Mouse (Mus musculus): ENCODE measurements around the gene Lrba. TPM values are rescaled to one million over a fixed set of nuclear protein-coding genes. Genes with fewer than 3 reads are reported as not detected.
A peak's percentile ranks its signal among the peaks of the same experiment; 100 is the strongest.

Gene Lrba
- polyA plus RNA-seq, 1 experiment from 2014 or later, result 9.3 TPM

DNA sequence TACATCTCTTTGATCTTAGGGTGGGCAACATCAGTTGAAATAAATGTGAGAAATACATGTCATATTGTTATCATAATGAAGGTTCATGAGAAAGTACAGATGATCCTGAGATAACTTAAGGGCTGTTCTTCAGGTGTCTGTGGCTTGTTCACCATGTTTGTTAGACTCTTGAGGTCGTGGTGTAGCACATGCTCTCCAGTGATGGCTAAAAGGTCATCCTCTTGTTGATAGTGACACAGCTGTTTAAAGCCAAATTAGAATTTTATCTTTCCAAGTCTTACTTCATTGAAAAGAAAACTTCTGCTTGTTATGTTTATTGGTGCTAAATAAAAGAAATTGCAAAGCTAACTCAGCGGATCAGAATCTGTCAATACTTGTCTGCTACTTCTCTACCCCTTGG lies 147.0 kb downstream of the Lrba start:
- Histone ChIP-seq H3K36me3 (no peaks in the 10 kb centered on the region), H3K9ac (replicated peaks) (no peak overlapping the region), H3K4me3 (replicated peaks) (no peak overlapping the region), H3K4me2 (no peak overlapping the region), H3K27ac (no peak overlapping the region), H3K4me1 (replicated peaks) (no peaks in the 10 kb centered on the region), H3K9me3 (no peaks in the 10 kb centered on the region), H3K27me3 (no peaks in the 10 kb centered on the region)
- ATAC-seq (ENCODE audit: insufficient number of reproducible peaks, insufficient read depth, low FRiP score, low TSS enrichment, low read depth), result no peak
- WGBS, result 80% methylated on average over 2 of the region's 2 CpGs

DNA sequence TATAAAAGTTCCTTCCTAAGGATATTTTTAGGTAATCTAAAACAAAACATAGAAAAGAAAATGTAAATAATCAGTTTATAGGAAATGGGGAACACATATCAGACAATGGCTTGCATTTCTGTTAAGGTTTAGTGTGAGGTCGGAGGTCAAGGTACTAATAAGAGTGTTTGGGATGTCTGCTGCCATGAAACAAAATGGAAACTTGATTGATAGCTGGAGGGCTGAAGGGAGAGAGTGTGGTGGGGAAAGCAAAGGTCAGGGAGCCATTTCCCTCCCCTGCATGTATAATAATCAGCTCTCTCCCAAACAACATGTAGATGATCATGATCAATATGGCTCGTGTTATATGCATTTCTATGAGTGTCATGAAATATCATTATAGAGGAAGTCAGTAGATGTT lies 150.8 kb downstream of the Lrba start:
- no peaks in the 10 kb centered on the region for H3K9me3 ChIP-seq
- 52% methylated on average over 2 of the region's 2 CpGs for WGBS
- H3K4me1 ChIP-seq (replicated peaks), result no peaks in the 10 kb centered on the region
- no peak overlapping the region for H3K27ac ChIP-seq
- H3K4me2 ChIP-seq, result no peak overlapping the region
- no peak overlapping the region for H3K4me3 ChIP-seq (replicated peaks)
- H3K9ac ChIP-seq (replicated peaks), result no peak overlapping the region
- no peaks in the 10 kb centered on the region for H3K27me3 ChIP-seq
- no peaks in the 10 kb centered on the region for H3K36me3 ChIP-seq
- no peak for ATAC-seq (ENCODE audit: insufficient number of reproducible peaks, insufficient read depth, low FRiP score, low TSS enrichment, low read depth)

DNA sequence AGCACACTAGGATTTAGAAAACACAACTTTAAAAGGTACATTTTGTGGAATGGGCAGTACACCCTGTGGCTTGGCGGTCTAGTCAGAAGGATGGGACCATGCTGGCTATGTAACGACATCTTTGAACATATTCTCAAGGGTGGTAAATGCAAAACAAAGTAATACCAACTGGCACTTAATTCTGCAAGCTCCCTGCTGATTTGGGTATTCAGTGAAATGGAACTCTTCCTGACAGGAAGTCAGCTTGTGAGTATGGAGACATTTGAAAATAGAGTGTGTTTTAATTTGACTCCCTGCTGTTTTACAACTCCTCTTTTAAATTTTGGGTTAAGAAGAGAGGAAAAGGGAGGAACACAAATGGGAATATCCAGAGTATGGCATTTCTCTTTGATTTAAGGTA lies 158.1 kb downstream of the Lrba start:
- Histone ChIP-seq H3K9ac (replicated peaks) (no peak overlapping the region), H3K4me2 (no peak overlapping the region), H3K27ac (no peak overlapping the region), H3K9me3 (no peaks in the 10 kb centered on the region), H3K36me3 (no peaks in the 10 kb centered on the region), H3K4me1 (replicated peaks) (peaks cover 9% of the 10 kb centered on the region), H3K27me3 (no peaks in the 10 kb centered on the region), H3K4me3 (replicated peaks) (no peak overlapping the region)
- 6% methylated on average over 2 of the region's 2 CpGs for WGBS
- no peak for ATAC-seq (ENCODE audit: insufficient number of reproducible peaks, insufficient read depth, low FRiP score, low TSS enrichment, low read depth)

- peaks cover 9% of the 10 kb centered on the region for H3K4me1 ChIP-seq (replicated peaks)
- 19% methylated on average over 1 of the region's 1 CpGs for WGBS
- ATAC-seq (ENCODE audit: insufficient number of reproducible peaks, insufficient read depth, low FRiP score, low TSS enrichment, low read depth), result 0 out of 2 replicates have a peak, but pooled peaks have one; percentile 10
- H3K36me3 ChIP-seq, result no peaks in the 10 kb centered on the region
- H3K9ac ChIP-seq (replicated peaks), result no peak overlapping the region
- no peaks in the 10 kb centered on the region for H3K9me3 ChIP-seq
- no peak overlapping the region for H3K4me2 ChIP-seq
- H3K27ac ChIP-seq, result no peak overlapping the region
- no peaks in the 10 kb centered on the region for H3K27me3 ChIP-seq
- no peak overlapping the region for H3K4me3 ChIP-seq (replicated peaks)
Observed at GRCm38 (mm10) chr3:86385047-86385446, 160.6 kb downstream of the Lrba start.

DNA sequence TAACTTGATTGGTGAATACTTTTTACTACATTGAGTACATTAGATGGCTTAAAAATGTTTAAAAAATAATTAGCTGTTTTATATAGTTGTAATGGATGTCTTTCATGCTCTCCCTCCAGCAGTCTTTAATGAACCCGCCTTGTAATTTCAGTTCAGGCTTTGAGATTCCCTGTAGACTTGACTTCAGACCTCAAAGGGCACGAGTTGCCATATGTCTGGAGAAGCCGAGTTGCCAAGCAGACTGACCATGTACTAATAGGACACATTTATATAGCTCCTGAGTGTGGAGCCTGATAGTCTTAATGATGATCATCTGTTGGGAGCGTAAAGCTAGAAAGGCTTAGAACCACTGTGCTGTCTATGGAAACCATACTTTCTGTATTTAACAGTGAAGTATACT lies 161.8 kb downstream of the Lrba start:
- no peak overlapping the region for H3K4me2 ChIP-seq
- H3K9ac ChIP-seq (replicated peaks), result no peak overlapping the region
- no peaks in the 10 kb centered on the region for H3K9me3 ChIP-seq
- no peaks in the 10 kb centered on the region for H3K36me3 ChIP-seq
- H3K4me3 ChIP-seq (replicated peaks), result no peak overlapping the region
- 18% methylated on average over 4 of the region's 4 CpGs for WGBS
- H3K27ac ChIP-seq, result no peak overlapping the region
- peaks cover 9% of the 10 kb centered on the region for H3K4me1 ChIP-seq (replicated peaks)
- no peaks in the 10 kb centered on the region for H3K27me3 ChIP-seq
- peak; percentile 42; the same call in 1 of the 2 replicates for ATAC-seq (ENCODE audit: insufficient number of reproducible peaks, insufficient read depth, low FRiP score, low TSS enrichment, low read depth)

DNA sequence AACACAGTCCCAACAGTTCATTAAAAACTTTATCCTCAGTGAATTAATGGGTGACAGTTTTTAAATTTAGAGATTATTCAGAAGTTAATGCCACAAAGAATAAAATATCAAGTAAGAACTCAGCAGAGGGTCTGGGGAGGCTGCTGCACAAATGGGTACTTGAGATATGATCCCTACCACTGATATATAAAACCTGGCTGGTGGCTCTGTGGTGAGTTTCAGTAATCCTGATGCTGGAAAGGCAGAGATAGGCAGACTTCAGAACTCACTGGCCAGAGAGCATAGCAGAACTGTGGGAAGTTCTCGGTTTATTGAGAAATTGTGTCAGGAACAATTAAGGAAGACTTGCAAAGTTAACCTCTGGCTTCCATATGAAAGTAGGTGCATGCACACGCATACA lies 199.3 kb downstream of the Lrba start:
- H3K9me3 ChIP-seq, result no peaks in the 10 kb centered on the region
- no peak for ATAC-seq (ENCODE audit: insufficient number of reproducible peaks, insufficient read depth, low FRiP score, low TSS enrichment, low read depth)
- no peaks in the 10 kb centered on the region for H3K27me3 ChIP-seq
- no peaks in the 10 kb centered on the region for H3K4me1 ChIP-seq (replicated peaks)
- H3K4me3 ChIP-seq (replicated peaks), result no peak overlapping the region
- 77% methylated on average over 2 of the region's 2 CpGs for WGBS
- H3K27ac ChIP-seq, result no peak overlapping the region
- H3K9ac ChIP-seq (replicated peaks), result no peak overlapping the region
- no peak overlapping the region for H3K4me2 ChIP-seq
- H3K36me3 ChIP-seq, result no peaks in the 10 kb centered on the region

- Histone ChIP-seq H3K4me2 (no peak overlapping the region), H3K9me3 (no peaks in the 10 kb centered on the region), H3K4me1 (replicated peaks) (no peaks in the 10 kb centered on the region), H3K4me3 (replicated peaks) (no peak overlapping the region), H3K36me3 (no peaks in the 10 kb centered on the region), H3K9ac (replicated peaks) (no peak overlapping the region), H3K27me3 (no peaks in the 10 kb centered on the region), H3K27ac (no peak overlapping the region)
- 95% methylated on average over 1 of the region's 1 CpGs for WGBS
- no peak for ATAC-seq (ENCODE audit: insufficient number of reproducible peaks, insufficient read depth, low FRiP score, low TSS enrichment, low read depth)
Observed at GRCm38 (mm10) chr3:86426733-86427132, 202.3 kb downstream of the Lrba start.

GRCm38 (mm10) chr3:86443497-86443896 lies 219.0 kb downstream of the Lrba start:
- Histone ChIP-seq H3K36me3 (no peaks in the 10 kb centered on the region), H3K27me3 (no peaks in the 10 kb centered on the region), H3K4me1 (replicated peaks) (peaks cover 8% of the 10 kb centered on the region), H3K4me2 (no peak overlapping the region), H3K9me3 (no peaks in the 10 kb centered on the region), H3K27ac (no peak overlapping the region), H3K4me3 (replicated peaks) (no peak overlapping the region), H3K9ac (replicated peaks) (no peak overlapping the region)
- WGBS, result 76% methylated on average over 4 of the region's 4 CpGs
- no peak for ATAC-seq (ENCODE audit: insufficient number of reproducible peaks, insufficient read depth, low FRiP score, low TSS enrichment, low read depth)

DNA sequence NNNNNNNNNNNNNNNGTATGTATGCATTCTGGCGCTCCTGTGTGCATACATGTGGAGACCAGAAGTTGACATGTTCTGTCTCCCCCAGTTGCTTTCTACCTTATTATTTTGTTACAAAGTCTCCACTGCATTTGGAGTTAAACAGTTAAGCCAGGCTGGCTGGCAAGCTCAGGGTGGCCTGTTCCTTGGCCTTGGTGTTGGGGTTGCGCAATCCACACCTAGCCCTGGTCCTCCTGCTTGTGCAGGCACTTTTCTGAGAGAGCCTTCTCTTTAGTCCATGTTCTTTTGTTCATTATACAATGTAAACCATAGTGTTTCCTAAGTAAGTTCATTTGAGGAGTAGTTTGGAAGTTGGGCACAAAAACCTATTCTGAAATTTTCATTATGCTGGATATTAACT lies 226.7 kb downstream of the Lrba start:
- whole genome bisulfite sequencing, result 94% methylated on average over 2 of the region's 2 CpGs
- Histone ChIP-seq H3K27me3 (no peaks in the 10 kb centered on the region), H3K36me3 (no peaks in the 10 kb centered on the region), H3K27ac (no peak overlapping the region), H3K4me3 (replicated peaks) (no peak overlapping the region), H3K9me3 (no peaks in the 10 kb centered on the region), H3K4me2 (no peak overlapping the region), H3K9ac (replicated peaks) (no peak overlapping the region), H3K4me1 (replicated peaks) (peaks cover 8% of the 10 kb centered on the region)
- no peak for ATAC-seq (ENCODE audit: insufficient number of reproducible peaks, insufficient read depth, low FRiP score, low TSS enrichment, low read depth)

DNA sequence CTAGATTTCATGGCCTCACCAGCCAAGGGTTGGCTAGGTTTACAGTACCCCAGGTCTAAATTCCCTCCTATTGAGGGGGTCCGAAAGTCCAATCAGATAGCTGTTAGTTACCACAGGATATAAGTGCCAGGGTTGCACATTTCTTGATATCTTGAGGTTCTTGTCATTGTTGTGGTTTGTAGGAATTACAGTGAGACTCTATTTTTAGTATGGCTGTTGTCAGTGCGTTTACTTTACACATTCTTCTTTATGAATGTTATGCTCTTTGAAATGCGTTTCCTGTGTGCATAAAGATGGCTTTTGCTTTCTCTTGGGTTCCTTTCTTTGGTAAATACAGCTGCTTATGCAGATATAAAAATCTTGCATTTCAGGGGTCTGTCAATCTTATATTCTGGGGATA lies 237.1 kb downstream of the Lrba start:
- H3K4me3 ChIP-seq (replicated peaks), result no peak overlapping the region
- WGBS, result 94% methylated on average over 3 of the region's 3 CpGs

GRCm38 (mm10) chr3:86489992-86490391 lies 265.5 kb downstream of the Lrba start:
- H3K9ac ChIP-seq (replicated peaks), result no peak overlapping the region
- ATAC-seq (ENCODE audit: insufficient number of reproducible peaks, insufficient read depth, low FRiP score, low TSS enrichment, low read depth), result no peak
- no peak overlapping the region for H3K27ac ChIP-seq
- H3K4me3 ChIP-seq (replicated peaks), result no peak overlapping the region
- no peaks in the 10 kb centered on the region for H3K36me3 ChIP-seq
- H3K4me1 ChIP-seq (replicated peaks), result no peaks in the 10 kb centered on the region
- WGBS, result 86% methylated on average over 1 of the region's 1 CpGs
- no peak overlapping the region for H3K4me2 ChIP-seq
- no peaks in the 10 kb centered on the region for H3K9me3 ChIP-seq
- H3K27me3 ChIP-seq, result no peaks in the 10 kb centered on the region

More for the DNA sequence above, 237.1 kb downstream of the Lrba start:
- Histone ChIP-seq H3K27me3 (no peaks in the 10 kb centered on the region), H3K27ac (no peak overlapping the region), H3K4me2 (no peak overlapping the region), H3K9ac (replicated peaks) (no peak overlapping the region), H3K9me3 (no peaks in the 10 kb centered on the region), H3K4me1 (replicated peaks) (no peaks in the 10 kb centered on the region), H3K36me3 (no peaks in the 10 kb centered on the region)
- no peak for ATAC-seq (ENCODE audit: insufficient number of reproducible peaks, insufficient read depth, low FRiP score, low TSS enrichment, low read depth)

GRCm38 (mm10) chr3:86500586-86500985 lies 276.1 kb downstream of the Lrba start:
- no peak for ATAC-seq (ENCODE audit: insufficient number of reproducible peaks, insufficient read depth, low FRiP score, low TSS enrichment, low read depth)
- H3K4me3 ChIP-seq (replicated peaks), result no peak overlapping the region
- H3K4me1 ChIP-seq (replicated peaks), result no peaks in the 10 kb centered on the region
- no peaks in the 10 kb centered on the region for H3K27me3 ChIP-seq
- H3K9me3 ChIP-seq, result no peaks in the 10 kb centered on the region
- H3K4me2 ChIP-seq, result no peak overlapping the region
- no peak overlapping the region for H3K27ac ChIP-seq
- H3K36me3 ChIP-seq, result no peaks in the 10 kb centered on the region
- no peak overlapping the region for H3K9ac ChIP-seq (replicated peaks)
